Mouse (Mus musculus) embryonic facial prominence, embryonic 13.5 days (tissue): ENCODE data around the gene Gm20747. TPM values are rescaled to one million over a fixed set of nuclear protein-coding genes. Genes with fewer than 3 reads are reported as not detected.
"Not testable (repeated sequence)": the region's sequence is repeated elsewhere in the genome, so short reads cannot be mapped to it uniquely, and the experiment has no call there.

ENCODE experiments used
- ATAC-seq: fragments of 200-750 bp; cut with Nextera tagmentation; 2 replicates; pipeline ENCODE4 v1.8.0; 2017; ENCODE audit warnings: low read depth; ENCODE audit not compliant: insufficient number of reproducible peaks, insufficient read depth, low FRiP score, low TSS enrichment
- H3K27ac ChIP-seq: fragments of 300-500 bp; sonication (generic); 2 replicates; pipeline ENCODE4 v1.5.1; 2015; ENCODE audit warnings: moderate library complexity, mild to moderate bottlenecking, inconsistent platforms
- H3K27me3 ChIP-seq: fragments of 300-500 bp; sonication (generic); 2 replicates; pipeline ENCODE4 v1.6.1; 2015; ENCODE audit warnings: mild to moderate bottlenecking, inconsistent platforms
- H3K36me3 ChIP-seq: fragments of 300-500 bp; sonication (generic); 2 replicates; pipeline ENCODE4 v1.6.1; 2015; ENCODE audit warnings: mild to moderate bottlenecking, inconsistent platforms
- H3K4me1 ChIP-seq: fragments of 300-500 bp; sonication (generic); 2 replicates; pipeline ENCODE4 v1.6.1; 2015; ENCODE audit warnings: inconsistent platforms
- H3K4me2 ChIP-seq: fragments of 300-500 bp; sonication (generic); 2 replicates; pipeline ENCODE4 v1.6.1; 2015; ENCODE audit warnings: moderate library complexity, mild to moderate bottlenecking, inconsistent platforms
- H3K4me3 ChIP-seq: fragments of 300-500 bp; sonication (generic); 2 replicates; pipeline ENCODE4 v1.5.1; 2015; ENCODE audit warnings: mild to moderate bottlenecking, inconsistent platforms
- H3K9ac ChIP-seq: fragments of 300-500 bp; sonication (generic); 2 replicates; pipeline ENCODE4 v1.6.1; 2015; ENCODE audit warnings: mild to moderate bottlenecking, inconsistent platforms
- H3K9me3 ChIP-seq: fragments of 300-500 bp; sonication (generic); 2 replicates; pipeline ENCODE4 v1.6.1; 2016; ENCODE audit warnings: inconsistent platforms
- WGBS: fragments of 180-500 bp; shearing (Covaris S2); methylation state at CpG from one replicate; pipeline ENCODE4 v1.1.7; 2015; ENCODE audit warnings: mixed read lengths; 5-methylcytosine and 5-hydroxymethylcytosine counted together
- polyA plus RNA-seq: library from polyadenylated mRNA; unstranded; fragments of >200 nt; fragmentation: Nextera tagmentation; extraction: Ambion mirVana; gene quantifications from 2 replicates; pipeline ENCODE4 v1.2.1, GENCODE M21; 2015

The Gm20747 gene
- polyA plus RNA-seq: not detected in 2 replicates

GRCm38 (mm10) chrY:53418191-53418590 lies at the start of gene Gm20747:
TSS of gene Gm20747 (minus strand) at chrY:53418291.
- not testable (repeated sequence) for H3K9me3 ChIP-seq, H3K27me3 ChIP-seq, H3K4me3 ChIP-seq, H3K9ac ChIP-seq, H3K4me1 ChIP-seq, H3K27ac ChIP-seq, H3K36me3 ChIP-seq, ATAC-seq, H3K4me2 ChIP-seq
- no CpG with 5 or more reads among the region's 3 CpGs for WGBS
